Mouse (Mus musculus) v-Abl transformed pro-B cells (cell line): Measurements from ENCODE around the gene Sema4a.
"Not testable (repeated sequence)": the region's sequence is repeated elsewhere in the genome, so short reads cannot be mapped to it uniquely, and the experiment has no call there.

Source experiments
- in situ Hi-C, 2 experiments: fragments of 400-800 bp; cut with MboI; formaldehyde crosslinking; loops; one replicate each; pipeline ENCODE4 v1.15.1; 2025; ENCODE audit not compliant: unreplicated experiment in 2 of 2

Sema4a gene

GRCm38 (mm10) chr3:88440500-88441381, 20.2 kb downstream of the Sema4a start:
- in situ Hi-C loops, result no loop called here

- in situ Hi-C loops, result no loop called here
Measured at GRCm38 (mm10) chr3:88439582-88439981, 21.4 kb downstream of the Sema4a start.

GRCm38 (mm10) chr3:88437454-88437853, 23.5 kb downstream of the Sema4a start:
- in situ Hi-C loops, result no loop called here

- in situ Hi-C loops, result no loop called here
Measured at GRCm38 (mm10) chr3:88436395-88437201, 24.4 kb downstream of the Sema4a start.

GRCm38 (mm10) chr3:88435515-88435914, 25.5 kb downstream of the Sema4a start:
- in situ Hi-C loops, result no loop called here

- in situ Hi-C loops, result not testable (repeated sequence)
Measured at GRCm38 (mm10) chr3:88428639-88429038, 32.3 kb downstream of the Sema4a start.

GRCm38 (mm10) chr3:88427342-88427905, 33.6 kb downstream of the Sema4a start:
- in situ Hi-C loops, result no loop called here

- in situ Hi-C loops, result no loop called here
Measured at GRCm38 (mm10) chr3:88425708-88426420, 35.1 kb downstream of the Sema4a start.

- in situ Hi-C loops, result no loop called here
Measured at GRCm38 (mm10) chr3:88425330-88425689, 35.7 kb downstream of the Sema4a start.

GRCm38 (mm10) chr3:88424605-88425329, 36.2 kb downstream of the Sema4a start, which contains the start of gene Slc25a44:
Slc25a44 (minus strand) TSS chr3:88425139.
- in situ Hi-C loops, result no loop called here

GRCm38 (mm10) chr3:88422020-88422720, 38.8 kb downstream of the Sema4a start:
- in situ Hi-C loops, result no loop called here

- in situ Hi-C loops, result no loop called here
Measured at GRCm38 (mm10) chr3:88420771-88421170, 40.2 kb downstream of the Sema4a start.

GRCm38 (mm10) chr3:88418016-88418415, 43.0 kb downstream of the Sema4a start:
- in situ Hi-C loops, result no loop called here

GRCm38 (mm10) chr3:88415668-88416067, 45.3 kb downstream of the Sema4a start:
- in situ Hi-C loops, result no loop called here

- in situ Hi-C loops, result no loop called here
Measured at GRCm38 (mm10) chr3:88412636-88413035, 48.3 kb downstream of the Sema4a start.

- in situ Hi-C loops, result no loop called here
Measured at GRCm38 (mm10) chr3:88411681-88412080, 49.3 kb downstream of the Sema4a start.

- in situ Hi-C loops, result no loop called here
Measured at GRCm38 (mm10) chr3:88410645-88411031, 50.3 kb downstream of the Sema4a start.

GRCm38 (mm10) chr3:88409741-88410644, 51.0 kb downstream of the Sema4a start, which contains the start of gene Pmf1:
Pmf1 (minus strand) TSS chr3:88410331.
- in situ Hi-C loops, result loop anchor here (5.0 to 10.0 kb wide), 5 partner anchors 55 to 112 kb away; no protein-coding TSS in a partner anchor
